Mouse (Mus musculus) testis, postnatal 14 days (tissue): Measurements from ENCODE around the gene Kdm4d.
"Not testable (repeated sequence)": the region's sequence is repeated elsewhere in the genome, so short reads cannot be mapped to it uniquely, and the experiment has no call there.

Source experiments
- DNase-seq: peaks from one replicate; pipeline ENCODE4 v3.0.0; 2021; ENCODE audit warnings: low spot score

Kdm4d gene

DNA sequence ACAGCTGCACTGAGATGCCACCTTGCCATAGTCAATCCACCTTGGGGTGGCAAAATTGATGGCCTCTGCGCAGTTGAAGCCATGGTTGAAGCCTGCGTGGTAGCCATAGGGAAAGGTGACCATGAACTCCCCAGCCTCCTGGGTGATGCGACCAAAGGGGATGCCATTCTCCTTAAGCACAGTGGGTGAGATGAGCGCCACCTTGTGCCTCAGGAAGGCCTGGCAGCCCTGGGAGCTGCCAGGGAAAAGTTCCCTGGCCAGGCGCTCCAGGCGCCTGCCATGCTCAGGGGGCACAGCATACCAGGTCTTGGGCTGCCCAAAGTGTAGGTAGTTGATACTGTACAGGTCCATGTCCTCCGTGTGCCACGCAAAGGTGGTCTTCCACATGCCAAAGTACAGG is 49.2 kb downstream of the Kdm4d start:
- DNase-seq, result not testable (repeated sequence)

DNA sequence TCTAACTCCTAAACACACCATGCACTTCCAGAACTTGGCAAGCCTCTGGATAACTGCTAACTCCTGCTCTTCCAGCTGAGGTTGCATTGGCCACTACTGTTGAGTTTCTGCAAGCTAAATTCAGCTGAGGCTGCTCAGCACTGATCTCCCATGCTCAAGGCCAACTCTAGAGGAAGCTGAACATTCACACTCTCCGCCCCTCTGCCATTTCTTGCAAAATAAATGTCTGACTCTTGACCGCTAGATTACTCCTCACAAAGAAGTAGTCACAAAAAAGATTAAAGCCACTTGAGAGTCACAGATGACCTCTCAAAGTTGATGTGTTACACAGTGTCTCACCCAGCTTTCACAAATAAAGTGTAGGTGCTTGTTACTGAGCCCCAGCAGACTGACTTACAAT is 53.2 kb downstream of the Kdm4d start:
- DNase-seq, result not testable (repeated sequence)

DNA sequence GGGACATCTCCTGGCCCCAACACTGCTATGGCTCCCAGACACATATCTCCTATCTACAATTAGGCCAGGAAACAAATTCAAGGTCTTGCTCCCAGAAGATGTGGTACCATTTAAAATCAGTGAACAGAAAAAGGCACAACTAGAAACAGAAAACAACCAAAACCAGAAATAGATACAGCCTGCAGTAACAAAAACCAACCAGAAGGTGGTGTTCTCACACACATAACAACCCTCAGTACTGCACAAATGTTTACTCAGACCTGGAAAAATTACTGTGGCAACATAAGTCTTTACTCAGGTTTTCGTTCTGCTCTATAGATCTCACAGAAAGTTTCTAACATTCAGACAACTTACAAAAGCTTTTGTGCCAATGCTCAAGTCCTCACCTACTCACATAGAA is 59.9 kb downstream of the Kdm4d start:
- DNase-seq, result no peak

DNA sequence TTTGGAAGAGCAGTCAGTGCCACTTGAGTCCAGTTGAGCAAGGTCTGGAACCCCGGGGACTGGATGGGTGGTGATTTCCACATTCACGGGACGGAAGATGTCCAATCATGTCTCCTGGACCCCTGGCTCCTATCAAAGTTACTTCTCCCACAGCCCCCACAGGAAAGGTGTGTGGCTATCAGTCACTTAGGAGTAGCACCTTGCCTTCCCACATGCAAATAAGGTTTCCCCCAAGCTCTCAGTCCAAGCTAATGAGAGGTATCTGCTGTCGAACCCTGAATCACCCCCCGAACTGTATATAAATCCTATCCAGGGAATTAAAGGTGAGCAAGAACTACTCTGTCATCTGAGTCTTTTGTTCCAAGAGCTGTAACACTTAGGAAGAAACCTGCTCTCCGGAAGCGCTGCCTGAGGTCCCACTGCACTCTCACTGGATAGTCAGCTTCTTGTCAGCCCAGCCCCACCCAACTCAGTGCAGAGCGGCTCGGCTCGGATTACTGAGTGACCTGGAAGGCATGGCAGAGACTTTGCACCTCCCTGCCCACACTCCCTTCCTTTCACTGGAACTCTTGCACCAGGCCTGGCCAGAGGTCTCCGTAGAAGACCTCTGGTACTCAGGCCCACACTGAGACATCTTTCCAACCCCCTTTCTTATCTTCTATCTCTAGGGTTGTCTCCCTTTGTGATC is 66.9 kb downstream of the Kdm4d start:
- DNase-seq, result no peak
